Comparison of ENCODE assay signal across 8 mouse cellular contexts in genomic region chr8:126614062-126614739, GRCm38 (mm10). TPM values are rescaled to one million over a fixed set of nuclear protein-coding genes. Genes with fewer than 3 reads are reported as not detected.
DNase-seq lines count a peak whose midpoint lies in the region; ATAC-seq and TF ChIP-seq lines count a peak whose summit lies in the region.

No protein-coding gene starts in this region.

- DNase-seq in spleen, adult 2 months (ENCODE audit: low read depth in 1 of 2, low spot score in 2 of 2), result no peak
- no peak for DNase-seq in spleen, adult 18-20 months
- DNase-seq in heart, adult 2 months, result peak; percentile 60 to 76
- peak; percentile 51 for DNase-seq in kidney, postnatal 10 days
- DNase-seq in cerebellum, postnatal 4 days (ENCODE audit: low spot score in 2 of 2), result no peak
- no peak for DNase-seq in layer of hippocampus, adult 18-20 months (ENCODE audit: low spot score in 2 of 2)

- peak; percentile 56 for ATAC-seq in megakaryocyte, adult 5-6 weeks (ENCODE audit: poor library complexity, severe bottlenecking)
- no peak for ATAC-seq in midbrain, embryonic 15.5 days (replicated peaks)

- TF ChIP-seq POLR2A in spleen, adult 2 months (IDR thresholded peaks at IDR 0.05; ENCODE audit: low read depth, low read length), result no peak
- no peak for TF ChIP-seq POLR2A in heart, adult 2 months (IDR thresholded peaks at IDR 0.05; ENCODE audit: insufficient read depth, low read depth, low read length)

- H3K9ac ChIP-seq in heart, adult 2 months (ENCODE audit: low read depth, low read length), result no peak overlapping the region
- no peak overlapping the region for H3K9ac ChIP-seq in midbrain, embryonic 15.5 days

- no peaks in the 10 kb centered on the region for H3K9me3 ChIP-seq in midbrain, embryonic 15.5 days

- H3K4me3 ChIP-seq in spleen, adult 2 months (ENCODE audit: extremely low read depth, insufficient read depth, insufficient read length), result no peak overlapping the region
- no peak overlapping the region for H3K4me3 ChIP-seq in heart, adult 2 months
- no peak overlapping the region for H3K4me3 ChIP-seq in midbrain, embryonic 15.5 days

- TF ChIP-seq CTCF in spleen, adult 2 months (IDR thresholded peaks at IDR 0.05; ENCODE audit: extremely low read depth, insufficient read depth, insufficient read length, insufficient replicate concordance), result no peak
- no peak for TF ChIP-seq CTCF in heart, adult 2 months (IDR thresholded peaks at IDR 0.05)

- intact Hi-C loops in heart, adult 2 months (cut with DNase I), result loop anchor here (2.0 kb wide), 1 partner anchor 13 kb away; no protein-coding TSS in a partner anchor

- TF ChIP-seq EP300 in heart, adult 2 months (IDR thresholded peaks at IDR 0.05; ENCODE audit: insufficient read depth, low read depth, low read length), result peak; percentile 58; the same call in 1 of the 2 replicates

- H3K79me2 ChIP-seq in heart, adult 2 months (replicated peaks; ENCODE audit: control insufficient read depth, insufficient read depth, low read length), result no peaks in the 10 kb centered on the region

- no peaks in the 10 kb centered on the region for H3K36me3 ChIP-seq in spleen, adult 2 months (ENCODE audit: control insufficient read depth, insufficient read depth, low read length)
- H3K36me3 ChIP-seq in heart, adult 2 months (ENCODE audit: control insufficient read depth, insufficient read depth, low read length), result no peaks in the 10 kb centered on the region
- no peaks in the 10 kb centered on the region for H3K36me3 ChIP-seq in midbrain, embryonic 15.5 days (replicated peaks)

- no peak overlapping the region for H3K4me2 ChIP-seq in midbrain, embryonic 15.5 days

- 37% methylated on average over 8 of the region's 8 CpGs for WGBS in spleen, adult 2 months
- WGBS in heart, adult 2 months, result 61% methylated on average over 8 of the region's 8 CpGs
- WGBS in midbrain, embryonic 15.5 days, result 88% methylated on average over 8 of the region's 8 CpGs

- H3K4me1 ChIP-seq in spleen, adult 2 months (ENCODE audit: control insufficient read depth, insufficient read depth, insufficient read length), result peaks cover 27% of the 10 kb centered on the region; the same call in 1 of the 2 replicates
- peaks cover 21% of the 10 kb centered on the region for H3K4me1 ChIP-seq in heart, adult 2 months (ENCODE audit: control insufficient read depth, insufficient read depth, low read length)
- no peaks in the 10 kb centered on the region for H3K4me1 ChIP-seq in midbrain, embryonic 15.5 days

- no peaks in the 10 kb centered on the region for H3K27me3 ChIP-seq in spleen, adult 2 months (ENCODE audit: control insufficient read depth, insufficient read depth, low read length)
- H3K27me3 ChIP-seq in heart, adult 2 months (ENCODE audit: control insufficient read depth, insufficient read depth, low read length), result no peaks in the 10 kb centered on the region
- H3K27me3 ChIP-seq in midbrain, embryonic 15.5 days (replicated peaks), result no peaks in the 10 kb centered on the region

- H3K27ac ChIP-seq in spleen, adult 2 months (ENCODE audit: insufficient read depth, low read length), result peak overlapping the region; percentile 27; the same call in 1 of the 2 replicates
- H3K27ac ChIP-seq in heart, adult 2 months, result peak overlapping the region; percentile 82
- no peak overlapping the region for H3K27ac ChIP-seq in midbrain, embryonic 15.5 days

RNA-seq across cellular contexts. Expression of gene Irf2bp2, which starts 20.4 kb away (rescaled TPM):
- 49.6 and 83.0 TPM in 2 replicates for polyA plus RNA-seq in spleen, adult 2 months (2012; rRNA removed)
- total RNA-seq in heart, adult 2 months (2021), result 100 to 1,000 TPM in 1 of 2 experiments, 10 to 100 TPM in 1; 56.3 to 132 TPM
- 33.8 and 37.3 TPM in 2 replicates for polyA plus RNA-seq in heart, adult 2 months (2012; rRNA removed)
- 95.9 and 105 TPM in 2 replicates for total RNA-seq in megakaryocyte, adult 5-6 weeks (2015)
- 93.8 and 99.8 TPM in 2 replicates for total RNA-seq in megakaryocyte, adult 5-6 weeks (2017)
- 9.7 and 10.0 TPM in 2 replicates for polyA plus RNA-seq in midbrain, embryonic 15.5 days (2015; fragmentation: Nextera tagmentation; extraction: Ambion mirVana)
- 10 to 100 TPM; 62.6 to 73.0 TPM for total RNA-seq in layer of hippocampus, adult 18-20 months (2021)

Comparison
In these comparisons a context has a peak if more than half of its experiments do, and no peak if none do; other contexts are left out.
1. DNase-seq: peak in heart, adult 2 months (2 of 2) and kidney, postnatal 10 days (single experiment); none in spleen, adult 2 months (0 of 2), spleen, adult 18-20 months (0 of 2), cerebellum, postnatal 4 days (0 of 2) and layer of hippocampus, adult 18-20 months (0 of 2).